Mouse (Mus musculus) gastrocnemius, postnatal 14 days (tissue): ENCODE results near the gene Snx20. TPM values are rescaled to one million over a fixed set of nuclear protein-coding genes. Genes with fewer than 3 reads are reported as not detected.
A peak's percentile ranks its signal among the peaks of the same experiment; 100 is the strongest.

Experiments
- DNase-seq: peaks from one replicate; pipeline ENCODE4 v3.0.0; 2021; ENCODE audit warnings: mixed read lengths
- intact Hi-C: fragments of 180-260 bp; cut with DNase I; formaldehyde crosslinking; loops from one replicate; pipeline ENCODE4 v1.15.1; 2025; ENCODE audit warnings: low total_unique reads
- total RNA-seq, 2 experiments: library from RNA; stranded (reverse); gene quantifications; 2 replicates each; pipeline ENCODE4 v1.2.3; 2021

Gene Snx20
- total RNA-seq, 2 experiments from 2014 or later, result 0.23 to 0.40 TPM

- intact Hi-C loops, result loop anchor here (10.0 kb wide), 1 partner anchor 160 kb away; no protein-coding TSS in a partner anchor
- no peak for DNase-seq
Measured at GRCm38 (mm10) chr8:88614981-88615380, 20.9 kb downstream of the Snx20 start.

- intact Hi-C loops, result loop anchor here (10.0 kb wide), 1 partner anchor 155 kb away; no protein-coding TSS in a partner anchor
- DNase-seq, result no peak
Measured at GRCm38 (mm10) chr8:88610271-88610670, 25.7 kb downstream of the Snx20 start.

DNA sequence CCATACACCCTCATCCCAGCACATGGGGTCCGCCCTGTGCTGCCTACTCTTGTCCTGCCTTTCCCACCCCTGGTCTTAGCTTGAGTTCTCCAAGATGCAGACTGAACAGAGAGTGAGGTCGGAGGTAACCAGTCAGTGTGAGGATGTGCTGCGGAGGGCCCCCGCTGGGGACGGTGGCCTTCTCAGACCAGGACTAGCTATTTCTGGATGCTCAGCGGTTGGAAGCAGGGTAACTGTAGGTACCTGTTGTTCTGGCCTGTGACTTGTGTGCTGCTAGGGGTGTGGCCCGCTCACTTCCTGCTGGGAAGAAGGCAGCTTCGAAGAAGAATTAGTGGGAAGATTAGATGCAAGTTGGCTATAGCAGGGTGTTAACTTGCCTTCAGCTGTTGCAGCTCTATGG is 26.9 kb downstream of the Snx20 start:
- DNase-seq, result no peak
- intact Hi-C loops, result no loop called here

- no peak for DNase-seq
- intact Hi-C loops, result no loop called here
Measured at GRCm38 (mm10) chr8:88605361-88606040, 30.4 kb downstream of the Snx20 start.

DNA sequence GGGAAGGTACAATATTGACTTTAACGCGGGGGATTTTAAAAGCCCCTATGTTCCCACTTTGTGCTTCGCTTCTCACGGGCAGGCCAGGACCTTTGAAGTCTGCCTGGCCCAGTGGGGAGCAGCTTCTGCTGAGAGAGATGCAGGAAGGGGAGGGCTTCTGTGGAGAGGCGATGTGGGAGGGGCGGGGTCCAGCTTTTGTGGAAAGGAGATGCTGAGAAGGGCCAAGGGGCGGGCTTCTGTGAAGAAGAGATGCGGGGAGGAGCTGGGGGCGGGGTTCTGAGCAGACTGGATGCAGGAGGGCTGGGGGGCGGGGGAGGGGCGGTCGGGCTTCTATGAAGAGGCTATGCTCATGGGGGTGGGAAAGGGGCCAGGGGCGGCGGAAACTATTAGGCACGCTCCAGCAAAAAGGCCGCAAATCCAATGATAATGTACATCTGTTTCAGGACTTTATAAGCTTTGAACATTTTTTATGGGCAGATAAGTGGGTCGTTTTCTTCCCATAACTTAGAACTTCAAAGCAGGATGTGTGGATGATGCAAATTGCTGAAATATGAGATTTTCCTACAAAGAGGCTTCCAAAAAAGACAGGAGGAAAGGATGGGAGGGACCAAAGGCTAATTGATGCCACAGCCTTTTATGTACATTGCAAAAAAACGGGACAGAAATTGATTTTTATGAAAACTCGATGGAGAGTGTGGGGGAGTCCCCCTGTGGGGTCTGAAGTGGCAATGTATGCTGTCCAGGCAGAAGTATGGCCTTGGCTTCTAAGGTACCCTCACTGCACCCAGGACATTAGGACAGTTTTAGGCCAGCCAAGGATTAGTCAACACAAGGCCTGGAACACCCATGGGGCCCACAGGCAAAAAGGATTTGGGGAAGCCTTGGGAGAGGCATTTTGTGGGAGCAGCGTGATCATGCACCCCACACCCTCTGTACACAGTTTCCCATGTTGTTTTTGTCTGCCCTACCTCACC is 31.6 kb downstream of the Snx20 start:
- DNase-seq, result peak; percentile 83

DNA sequence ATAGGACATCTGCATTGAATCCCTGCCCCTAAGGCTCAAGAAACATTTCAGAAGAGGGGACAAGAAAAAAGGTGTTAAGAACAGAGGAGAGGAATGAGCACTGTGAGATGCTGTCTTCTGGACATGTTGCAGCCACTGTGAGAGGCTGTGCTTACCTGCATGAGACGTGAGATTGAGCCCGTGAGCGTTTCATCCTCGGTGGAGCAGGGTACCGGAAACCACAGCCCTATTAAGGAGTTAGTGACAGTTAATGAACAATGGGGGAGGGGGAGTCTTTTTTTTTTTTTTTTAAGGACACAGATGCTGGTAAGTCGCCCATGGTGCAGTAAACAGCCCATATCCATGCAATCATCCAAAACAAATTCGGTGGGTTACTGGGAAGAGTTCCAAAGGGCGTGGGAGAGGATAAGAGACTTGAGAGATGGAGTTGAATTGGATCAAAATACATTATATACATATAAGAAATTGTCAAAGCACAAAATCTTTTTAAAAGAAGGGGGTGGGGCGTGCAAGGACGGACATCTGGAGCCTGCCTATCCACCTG is 32.4 kb downstream of the Snx20 start:
- no peak for DNase-seq
- intact Hi-C loops, result no loop called here

More for the DNA sequence above, 31.6 kb downstream of the Snx20 start:
- intact Hi-C loops, result no loop called here

DNA sequence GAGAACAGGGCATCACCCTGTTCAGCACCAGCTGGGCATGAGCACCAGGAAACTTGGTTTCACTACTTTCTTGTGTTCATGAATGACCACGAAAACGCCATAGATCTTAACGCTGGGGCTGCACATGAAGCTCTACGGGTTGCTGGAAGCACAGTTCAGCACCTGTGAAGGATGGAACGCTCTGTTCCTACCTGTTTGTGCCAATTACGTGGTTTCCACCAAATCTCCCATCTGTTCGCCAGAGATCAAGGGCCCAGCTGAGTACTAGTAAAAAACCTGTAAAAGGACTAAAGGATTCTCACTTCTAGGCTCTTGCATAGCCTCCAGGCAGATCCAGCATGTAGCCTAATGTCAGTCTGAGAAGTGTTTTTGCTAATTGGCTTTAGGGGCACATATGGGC is 36.4 kb downstream of the Snx20 start:
- intact Hi-C loops, result no loop called here
- no peak for DNase-seq

- no peak for DNase-seq
- intact Hi-C loops, result no loop called here
Measured at GRCm38 (mm10) chr8:88598578-88598977, 37.4 kb downstream of the Snx20 start.

GRCm38 (mm10) chr8:88596042-88596441 is 39.9 kb downstream of the Snx20 start:
- intact Hi-C loops, result no loop called here
- DNase-seq, result no peak

DNA sequence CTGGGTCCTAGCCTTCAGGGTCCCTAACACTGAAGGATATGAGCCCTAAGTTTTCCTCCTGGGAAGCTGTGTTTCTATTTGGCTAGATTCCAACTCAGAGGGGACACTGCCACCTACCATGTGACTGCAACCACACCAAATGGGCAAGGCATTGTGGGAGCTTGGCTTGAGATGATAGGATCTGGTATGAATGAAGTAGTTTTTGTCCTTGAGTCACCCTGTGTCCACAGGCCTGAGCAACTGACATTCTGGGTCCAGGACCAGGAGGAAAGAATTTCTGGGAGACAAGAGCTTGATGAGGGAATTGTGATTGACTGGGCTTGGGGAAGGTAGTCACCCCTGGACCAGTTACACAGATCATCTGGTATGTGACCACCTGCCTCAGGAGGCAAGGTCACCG is 42.0 kb downstream of the Snx20 start:
- intact Hi-C loops, result no loop called here
- no peak for DNase-seq

GRCm38 (mm10) chr8:88590226-88590625 is 45.7 kb downstream of the Snx20 start:
- intact Hi-C loops, result no loop called here
- DNase-seq, result no peak

DNA sequence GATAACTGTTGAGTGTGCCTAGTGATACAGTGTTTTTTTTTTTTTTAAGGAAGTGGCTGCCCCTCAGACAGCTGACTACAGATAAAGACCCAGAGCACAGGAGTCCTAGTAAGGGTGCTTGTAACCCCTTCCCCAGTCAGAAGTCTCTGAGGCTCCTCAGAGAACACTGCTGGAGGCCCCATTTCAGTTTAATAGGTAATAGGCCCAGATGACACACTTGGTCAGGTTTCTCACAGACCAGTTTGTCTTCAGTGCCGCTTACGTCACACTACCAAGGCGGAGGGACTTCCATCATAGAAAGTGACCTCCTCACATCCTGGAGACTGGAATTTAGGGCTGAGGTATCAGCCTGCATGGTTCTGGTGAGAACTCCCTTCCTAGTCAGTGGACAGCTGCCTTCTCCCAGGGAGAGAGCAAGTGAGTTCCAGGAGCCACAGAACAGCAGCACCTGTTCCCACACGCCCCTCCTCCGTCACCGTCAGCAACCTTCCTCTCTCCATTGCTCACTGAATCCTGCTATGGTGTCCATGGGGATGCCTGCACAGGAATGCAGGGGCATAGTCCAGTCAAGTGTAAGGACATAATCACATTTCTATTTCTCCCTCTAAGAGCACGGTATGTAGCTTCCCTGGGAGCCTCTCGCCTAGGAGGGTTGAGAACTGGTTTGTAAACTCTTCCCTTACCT is 47.6 kb downstream of the Snx20 start:
- intact Hi-C loops, result no loop called here
- DNase-seq, result no peak

GRCm38 (mm10) chr8:88583863-88584262 is 52.1 kb downstream of the Snx20 start:
- intact Hi-C loops, result no loop called here
- DNase-seq, result no peak

GRCm38 (mm10) chr8:88580785-88581184 is 55.1 kb downstream of the Snx20 start:
- DNase-seq, result no peak
- intact Hi-C loops, result no loop called here

DNA sequence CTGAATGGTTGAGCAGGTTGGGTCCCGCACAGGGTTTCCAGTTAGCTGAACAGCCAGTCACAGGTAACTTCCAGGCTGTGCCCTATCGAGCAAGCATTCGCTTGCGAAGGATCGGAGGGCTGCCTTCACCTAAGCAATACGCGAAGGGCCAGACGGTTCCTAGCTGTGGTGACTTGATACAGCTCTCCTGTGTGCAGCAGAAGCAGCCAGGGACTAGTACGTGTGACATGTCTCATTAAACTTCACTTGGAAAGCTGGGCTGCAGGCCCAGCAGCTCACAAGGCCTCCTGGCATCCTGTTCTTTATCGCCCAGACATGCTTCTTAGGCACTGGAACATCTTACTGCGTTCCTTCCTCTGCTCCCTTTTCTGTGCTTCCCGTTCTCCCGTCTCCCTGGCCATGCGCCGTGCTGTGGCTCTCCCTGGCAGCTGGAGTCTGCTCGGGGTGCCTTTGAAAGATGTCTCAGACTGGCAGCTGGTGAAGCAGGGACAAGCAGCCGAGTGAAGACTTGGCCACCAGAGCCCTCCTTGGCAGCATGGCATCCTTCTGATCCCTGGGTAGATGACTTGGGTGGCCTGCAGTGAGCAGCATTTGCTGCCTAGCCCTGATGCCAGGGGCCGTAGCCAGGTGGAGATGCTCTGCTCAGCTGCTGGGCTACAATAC is 56.1 kb downstream of the Snx20 start:
- DNase-seq, result no peak
- intact Hi-C loops, result no loop called here

GRCm38 (mm10) chr8:88579246-88579645 is 56.7 kb downstream of the Snx20 start:
- DNase-seq, result no peak
- intact Hi-C loops, result no loop called here

GRCm38 (mm10) chr8:88578413-88579175 is 57.3 kb downstream of the Snx20 start:
- DNase-seq, result no peak
- intact Hi-C loops, result no loop called here

GRCm38 (mm10) chr8:88577666-88578065 is 58.3 kb downstream of the Snx20 start:
- DNase-seq, result no peak
- intact Hi-C loops, result no loop called here
